Mouse (Mus musculus) CH12.LX (cell line): ENCODE measurements around the gene Plekhg2. TPM values are rescaled to one million over a fixed set of nuclear protein-coding genes. Genes with fewer than 3 reads are reported as not detected.

Experiments
- DNase-seq: peaks from one replicate; pipeline ENCODE4 v3.0.0-alpha.2; 2013; ENCODE audit errors: extremely low read depth
- H3K27ac ChIP-seq: 2 replicates; pipeline ENCODE4 v1.5.1; 2012; ENCODE audit warnings: low read depth, mild to moderate bottlenecking, control low read depth, moderate library complexity; ENCODE audit not compliant: insufficient read depth
- H3K27me3 ChIP-seq: replicated peaks from 2 replicates; pipeline ENCODE3; 2012; ENCODE audit warnings: inconsistent platforms
- H3K36me3 ChIP-seq, 2 experiments: replicated peaks in 1 of 2; 2 replicates each; pipeline versions ENCODE3 to v1.6.1; 2012; ENCODE audit warnings: inconsistent platforms in 1 of 2, low read length in 1 of 2, mild to moderate bottlenecking in 1 of 2, mixed read lengths in 1 of 2, moderate library complexity in 1 of 2; ENCODE audit not compliant: control insufficient read depth in 1 of 2, insufficient read depth in 1 of 2
- H3K4me1 ChIP-seq, 2 experiments: 2 replicates each; pipeline ENCODE4 v1.6.1; 2012; ENCODE audit warnings: inconsistent platforms in 1 of 2, moderate library complexity in 1 of 2; ENCODE audit not compliant: insufficient read depth in 2 of 2, control insufficient read depth in 1 of 2
- H3K4me2 ChIP-seq: 2 replicates; pipeline ENCODE4 v1.6.1; 2012; ENCODE audit warnings: low read depth, mild to moderate bottlenecking, control low read depth; ENCODE audit not compliant: poor library complexity, insufficient read depth, severe bottlenecking
- H3K4me3 ChIP-seq, 3 experiments: fragments of 150-350 bp in 1 of 3; sonication (generic) in 1 of 3; replicated peaks in 1 of 3; 2 replicates each; pipeline versions ENCODE3 to v1.5.1; 2011 to 2012; ENCODE audit warnings: low read depth in 2 of 3, low read length in 2 of 3, mild to moderate bottlenecking in 2 of 3, moderate library complexity in 2 of 3, control low read depth in 1 of 3, improper control_type of control experiment in 1 of 3, inconsistent platforms in 1 of 3, mixed read lengths in 1 of 3; ENCODE audit not compliant: poor library complexity in 1 of 3
- H3K79me2 ChIP-seq: replicated peaks from 2 replicates; pipeline ENCODE4 v1.6.1; 2012; ENCODE audit warnings: mild to moderate bottlenecking, moderate library complexity; ENCODE audit not compliant: control insufficient read depth, poor library complexity, insufficient read depth, severe bottlenecking; ENCODE audit errors: extremely low read depth
- H3K9ac ChIP-seq: 2 replicates; pipeline ENCODE4 v1.6.1; 2012; ENCODE audit warnings: low read depth, mild to moderate bottlenecking, control low read depth, moderate library complexity; ENCODE audit not compliant: insufficient read depth
- H3K9me3 ChIP-seq: replicated peaks from 2 replicates; pipeline ENCODE3; 2012; ENCODE audit warnings: low read length, inconsistent platforms, mixed read lengths
- BHLHE40 ChIP-seq: IDR thresholded peaks from 2 replicates; pipeline ENCODE4 v1.6.1; 2011; ENCODE audit warnings: mild to moderate bottlenecking, low read depth, low read length, improper control_type of control experiment
- CHD2 ChIP-seq: IDR thresholded peaks from 2 replicates; pipeline ENCODE4 v1.6.1; 2011; ENCODE audit warnings: low read length, improper control_type of control experiment
- CTCF ChIP-seq, 2 experiments: IDR thresholded peaks in 1 of 2; conservative IDR thresholded peaks in 1 of 2; 2 replicates each; pipeline ENCODE4 v1.5.1; 2011 to 2012; ENCODE audit warnings: low read depth in 2 of 2, low read length in 2 of 2, improper control_type of control experiment in 1 of 2, inconsistent platforms in 1 of 2, mild to moderate bottlenecking in 1 of 2, moderate library complexity in 1 of 2
- E2F4 ChIP-seq: IDR thresholded peaks from 2 replicates; pipeline ENCODE4 v1.6.1; 2011; ENCODE audit warnings: low read depth, low read length, improper control_type of control experiment; ENCODE audit not compliant: insufficient replicate concordance
- ELF1 ChIP-seq: IDR thresholded peaks from 2 replicates; pipeline ENCODE4 v1.6.1; 2014; ENCODE audit warnings: low read depth, mild to moderate bottlenecking, inconsistent platforms, low read length, improper control_type of control experiment
- ETS1 ChIP-seq: conservative IDR thresholded peaks from 2 replicates; pipeline ENCODE4 v1.6.1; 2012; ENCODE audit warnings: low read depth, mild to moderate bottlenecking, inconsistent platforms, low read length, improper control_type of control experiment, moderate library complexity
- HCFC1 ChIP-seq: IDR thresholded peaks from 2 replicates; pipeline ENCODE4 v1.6.1; 2012; ENCODE audit warnings: low read depth, mild to moderate bottlenecking, inconsistent platforms, low read length, improper control_type of control experiment
- JUN ChIP-seq: IDR thresholded peaks from 2 replicates; pipeline ENCODE4 v1.6.1; 2011; ENCODE audit warnings: low read depth, mild to moderate bottlenecking, low read length, improper control_type of control experiment, moderate library complexity; ENCODE audit not compliant: insufficient read depth
- KAT2A ChIP-seq: IDR thresholded peaks from 2 replicates; pipeline ENCODE4 v1.6.1; 2012; ENCODE audit warnings: low read length, improper control_type of control experiment, inconsistent platforms; ENCODE audit not compliant: insufficient replicate concordance
- MAFK ChIP-seq: IDR thresholded peaks from 2 replicates; pipeline ENCODE4 v1.6.1; 2011; ENCODE audit warnings: low read length, improper control_type of control experiment; ENCODE audit not compliant: insufficient replicate concordance
- MEF2A ChIP-seq: IDR thresholded peaks from 2 replicates; pipeline ENCODE4 v1.6.1; 2014; ENCODE audit warnings: low read depth, mild to moderate bottlenecking, inconsistent platforms, low read length, improper control_type of control experiment, borderline replicate concordance
- NRF1 ChIP-seq: IDR thresholded peaks from 2 replicates; pipeline ENCODE4 v1.6.1; 2014; ENCODE audit warnings: low read depth, mild to moderate bottlenecking, inconsistent platforms, low read length, improper control_type of control experiment, moderate library complexity
- RAD21 ChIP-seq: IDR thresholded peaks from 2 replicates; pipeline ENCODE4 v1.6.1; 2011; ENCODE audit warnings: low read depth, mild to moderate bottlenecking, low read length, improper control_type of control experiment, moderate library complexity
- SMC3 ChIP-seq: IDR thresholded peaks from 2 replicates; pipeline ENCODE4 v1.6.1; 2011; ENCODE audit warnings: low read depth, low read length, improper control_type of control experiment
- UBTF ChIP-seq: IDR thresholded peaks from 2 replicates; pipeline ENCODE4 v1.6.1; 2012; ENCODE audit warnings: low read depth, mild to moderate bottlenecking, inconsistent platforms, low read length, improper control_type of control experiment, moderate library complexity
- USF1 ChIP-seq: IDR thresholded peaks from 2 replicates; pipeline ENCODE4 v1.6.1; 2014; ENCODE audit warnings: low read depth, mild to moderate bottlenecking, inconsistent platforms, low read length, improper control_type of control experiment
- ZC3H11A ChIP-seq: IDR thresholded peaks from 2 replicates; pipeline ENCODE4 v1.6.1; 2012; ENCODE audit warnings: low read depth, mild to moderate bottlenecking, inconsistent platforms, low read length, improper control_type of control experiment
- ZKSCAN1 ChIP-seq: IDR thresholded peaks from 2 replicates; pipeline ENCODE4 v1.6.1; 2012; ENCODE audit warnings: low read depth, inconsistent platforms, low read length, improper control_type of control experiment, borderline replicate concordance
- ZMIZ1 ChIP-seq: IDR thresholded peaks from 2 replicates; pipeline ENCODE4 v1.6.1; 2012; ENCODE audit warnings: low read depth, mild to moderate bottlenecking, inconsistent platforms, low read length, improper control_type of control experiment
- dilution Hi-C: fragments of 300-500 bp; cut with MboI; formaldehyde crosslinking; loops from 2 replicates; pipeline ENCODE4 v1.14.3; 2020; ENCODE audit warnings: low sequenced_read_pairs; ENCODE audit not compliant: extremely low pct_unique_long_range_greater_than_20kb, extremely low pct_ligation_motif_present
- in situ Hi-C: fragments of 300-500 bp; cut with MboI; formaldehyde crosslinking; loops from 3 replicates; pipeline ENCODE4 v1.14.3; 2019; ENCODE audit warnings: low sequenced_read_pairs, low pct_ligation_motif_present, low pct_unique_long_range_greater_than_20kb, mixed read lengths
- polyA plus RNA-seq: library from polyadenylated mRNA; unstranded; fragments of >175 nt; gene quantifications from 2 replicates; pipeline ENCODE4 v1.2.1, GENCODE M21; 2012; ENCODE audit warnings: low read depth; ENCODE audit not compliant: insufficient read length
- total RNA-seq, 2 experiments: library from RNA; depleted of rRNA; stranded (reverse); fragments of 300-350 nt in 1 of 2; fragments of >200 nt in 1 of 2; gene quantifications; 2 replicates each; pipeline ENCODE4 v1.2.3; 2012 to 2014

Gene Plekhg2
- total and polyA plus RNA-seq, 3 experiments, result 0.39 to 5.5 (median 4.7) TPM

DNA sequence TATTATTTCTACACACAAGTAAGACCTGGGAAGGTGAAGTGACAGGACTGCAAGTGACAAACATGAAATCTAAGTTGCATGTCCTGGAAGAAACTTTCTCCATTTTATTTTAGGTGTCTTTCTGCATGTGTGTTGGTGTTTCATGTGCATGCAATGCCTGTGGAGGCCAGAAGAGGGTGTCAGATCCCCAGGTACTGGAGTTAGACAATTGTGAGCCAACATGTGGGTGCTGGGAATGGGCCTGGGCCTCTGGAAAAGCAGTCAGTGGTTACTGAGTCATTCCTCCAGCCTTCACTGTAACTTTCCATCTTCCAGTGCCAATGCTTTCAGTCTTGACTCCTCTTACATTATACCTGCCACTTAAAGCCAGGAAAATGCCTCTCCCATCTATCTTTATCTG is 45.0 kb upstream of the Plekhg2 start:
- H3K9ac ChIP-seq, result no peak overlapping the region
- no peaks in the 10 kb centered on the region; a peak in 1 of 4 replicates for H3K4me1 ChIP-seq
- in situ Hi-C loops (no loop called here), dilution Hi-C loops (no loop called here)
- H3K4me2 ChIP-seq, result no peak overlapping the region
- TF ChIP-seq RAD21, result peak; percentile 5
- TF ChIP-seq ZKSCAN1, result no peak
- peak; percentile 14 to 32; a peak in 3 of 4 replicates for TF ChIP-seq CTCF (conservative IDR thresholded peaks at IDR 0.05 in 1 of 2, IDR thresholded peaks at IDR 0.05 in 1 of 2; ENCODE audit: low read depth in 2 of 2, low read length in 2 of 2)
- peak; percentile 12; the same call in 1 of the 2 replicates for TF ChIP-seq SMC3
- TF ChIP-seq KAT2A, result no peak
- peaks cover 4% of the 10 kb centered on the region for H3K9me3 ChIP-seq
- no peak for DNase-seq
- no peak overlapping the region for H3K27ac ChIP-seq
- H3K79me2 ChIP-seq, result 0 out of 2 replicates have a peak, but pooled peaks cover 2% of the 10 kb centered on the region
- H3K4me3 ChIP-seq, result no peak overlapping the region
- H3K36me3 ChIP-seq, result peaks cover 55 to 97% of the 10 kb centered on the region in 2 experiments
- no peaks in the 10 kb centered on the region for H3K27me3 ChIP-seq

DNA sequence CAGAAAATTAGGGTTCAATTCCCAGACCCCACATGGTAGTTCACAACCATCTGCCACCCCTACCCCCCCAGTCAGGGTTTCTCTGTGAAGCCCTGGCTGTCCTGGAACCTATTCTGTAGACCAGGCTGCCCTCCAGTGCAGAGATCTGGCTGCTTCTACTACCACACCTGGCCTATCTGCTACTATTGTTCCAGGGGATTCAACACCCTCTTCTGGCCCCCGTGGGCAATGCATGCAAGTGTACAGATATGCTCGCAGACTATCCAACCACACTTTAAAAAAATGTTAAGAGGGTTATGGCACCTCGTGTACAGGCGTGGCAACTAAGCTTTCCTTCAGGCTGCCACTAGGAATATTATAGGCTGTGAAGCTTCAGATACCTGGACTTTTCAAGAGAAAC is 40.4 kb upstream of the Plekhg2 start:
- peaks cover under 1% of the 10 kb centered on the region for H3K9me3 ChIP-seq
- dilution Hi-C loops, result no loop called here
- peak; percentile 13 for TF ChIP-seq RAD21
- TF ChIP-seq ZMIZ1, result no peak
- TF ChIP-seq SMC3, result peak; percentile 34
- TF ChIP-seq KAT2A, result no peak
- TF ChIP-seq E2F4, result no peak
- TF ChIP-seq ZC3H11A, result no peak
- no peak for TF ChIP-seq USF1
- TF ChIP-seq ELF1, result no peak
- TF ChIP-seq HCFC1, result no peak
- no peak for TF ChIP-seq JUN
- no peak for TF ChIP-seq UBTF
- TF ChIP-seq MEF2A, result no peak
- TF ChIP-seq NRF1, result no peak
- no peak for TF ChIP-seq BHLHE40
- no peak for TF ChIP-seq CHD2
- TF ChIP-seq MAFK, result no peak
- no peak for TF ChIP-seq ETS1
- peak in 1 of 2 experiments; percentile 51; a peak in 2 of 4 replicates for TF ChIP-seq CTCF (conservative IDR thresholded peaks at IDR 0.05 in 1 of 2, IDR thresholded peaks at IDR 0.05 in 1 of 2; ENCODE audit: low read depth in 2 of 2, low read length in 2 of 2)

More for the DNA sequence above, 40.4 kb upstream of the Plekhg2 start:
- Histone ChIP-seq H3K36me3 (peaks cover 43 to 93% of the 10 kb centered on the region in 2 experiments), H3K9ac (no peak overlapping the region), H3K27me3 (no peaks in the 10 kb centered on the region), H3K79me2 (no peaks in the 10 kb centered on the region), H3K4me2 (no peak overlapping the region), H3K4me1 (no peaks in the 10 kb centered on the region), H3K4me3 (no peak overlapping the region), H3K27ac (no peak overlapping the region)
- in situ Hi-C loops, result no loop called here
- DNase-seq, result no peak
